Mouse (Mus musculus) lung, adult 2 months (tissue): ENCODE measurements at regions not wholly inside any gene's neighbourhood (a gene's known extent, or its start where the extent isn't known, plus 50 kb on each side); places are given as distances from the start of the nearest gene placed in this dataset.

Experiments used
- CTCF ChIP-seq: fragments of 200-500 bp; IDR thresholded peaks from 2 replicates; pipeline ENCODE4 v1.5.1; 2011; ENCODE audit warnings: mild to moderate bottlenecking, low read length, control low read depth; ENCODE audit not compliant: insufficient read depth
- POLR2A ChIP-seq: fragments of 200-500 bp; IDR thresholded peaks from 2 replicates; pipeline ENCODE4 v1.6.1; 2011; ENCODE audit warnings: low read depth, mild to moderate bottlenecking, control low read depth, low read length, borderline replicate concordance; ENCODE audit errors: extremely low read depth

GRCm38 (mm10) chr15:3174848-3175247 lies 93.5 kb upstream of the Selenop start:
- no peak for TF ChIP-seq CTCF
- TF ChIP-seq POLR2A: no peak
